Mouse (Mus musculus): Measurements from ENCODE around the gene Gpr63. TPM values are rescaled to one million over a fixed set of nuclear protein-coding genes. Genes with fewer than 3 reads are reported as not detected.
"Not testable (repeated sequence)": the region's sequence is repeated elsewhere in the genome, so short reads cannot be mapped to it uniquely, and the experiment has no call there.

Gene Gpr63
- total RNA-seq, 2 experiments from 2014 or later: not detected

DNA sequence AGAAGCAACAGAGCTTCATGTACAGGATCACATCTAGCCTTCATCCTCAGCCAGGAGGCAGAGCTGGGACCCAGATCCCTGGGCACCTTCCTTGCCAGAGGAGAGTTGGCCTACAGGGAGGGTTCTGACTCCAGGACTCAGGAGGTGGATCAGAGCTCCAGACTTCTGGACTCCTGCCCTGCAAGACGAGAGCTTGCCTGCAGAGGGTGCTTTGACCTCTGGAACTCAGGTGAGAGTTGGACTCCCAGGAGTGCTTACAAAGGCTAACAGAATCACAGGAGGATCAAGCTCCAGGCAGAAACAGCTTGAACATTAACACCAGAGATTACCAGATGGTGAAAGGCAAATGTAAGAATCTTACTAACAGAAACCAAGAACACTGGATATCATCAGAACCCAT lies 89.3 kb downstream of the Gpr63 start:
- ATAC-seq (ENCODE audit: poor library complexity, severe bottlenecking): not testable (repeated sequence)

Other genes with a start within 250 kb of the Gpr63 start
- not detected in 2 replicates for gene Klhl32, start 115.3 kb upstream of the Gpr63 start, total RNA-seq (2015)
- gene Klhl32, start 115.3 kb upstream of the Gpr63 start, total RNA-seq (2017): not detected in 2 replicates
- 9.8 and 15.3 TPM in 2 replicates for gene Ndufaf4, start 68.3 kb upstream of the Gpr63 start, total RNA-seq (2015)
- 7.6 and 8.8 TPM in 2 replicates for gene Ndufaf4, start 68.3 kb upstream of the Gpr63 start, total RNA-seq (2017)

Data from megakaryocyte, adult 5-6 weeks (primary cell).